Mouse (Mus musculus) skeletal muscle tissue, adult 2 months (tissue): ENCODE results near the gene Lrcol1.
A peak's percentile ranks its signal among the peaks of the same experiment; 100 is the strongest.

Experiments used
- DNase-seq: peaks from one replicate; pipeline ENCODE4 v3.0.0-alpha.2; 2012; ENCODE audit warnings: low read depth, low spot score

The Lrcol1 gene

GRCm38 (mm10) chr5:110344524-110344923 lies at the start of gene Lrcol1:
Gene Lrcol1 (plus strand): TSS chr5:110344730.
- DNase-seq = no peak

GRCm38 (mm10) chr5:110296637-110297036 lies 47.9 kb upstream of the Lrcol1 start:
- no peak for DNase-seq

GRCm38 (mm10) chr5:110300591-110300990 lies 43.9 kb upstream of the Lrcol1 start:
- DNase-seq = no peak

- no peak for DNase-seq
Observed at GRCm38 (mm10) chr5:110308861-110309260, 35.7 kb upstream of the Lrcol1 start.

- DNase-seq = no peak
Observed at GRCm38 (mm10) chr5:110313127-110313526, 31.4 kb upstream of the Lrcol1 start.

- DNase-seq = no peak
Observed at GRCm38 (mm10) chr5:110330508-110330907, 14.0 kb upstream of the Lrcol1 start.

GRCm38 (mm10) chr5:110338792-110339191 lies 5.7 kb upstream of the Lrcol1 start:
- DNase-seq = peak; percentile 17

GRCm38 (mm10) chr5:110342648-110343284 lies 1.8 kb upstream of the Lrcol1 start, which contains the start of gene P2rx2:
Gene P2rx2 (minus strand): TSS chr5:110343212.
- no peak for DNase-seq

GRCm38 (mm10) chr5:110345553-110345952 lies 1.0 kb downstream of the Lrcol1 start:
- no peak for DNase-seq

- no peak for DNase-seq
Observed at GRCm38 (mm10) chr5:110347006-110347405, 2.5 kb downstream of the Lrcol1 start.

GRCm38 (mm10) chr5:110354716-110355115 lies 10.2 kb downstream of the Lrcol1 start:
- DNase-seq = no peak

GRCm38 (mm10) chr5:110357531-110358179 lies 13.1 kb downstream of the Lrcol1 start:
- DNase-seq = peak; percentile 61

- no peak for DNase-seq
Observed at GRCm38 (mm10) chr5:110361465-110361864, 16.9 kb downstream of the Lrcol1 start.

- DNase-seq = no peak
Observed at GRCm38 (mm10) chr5:110362813-110363178, 18.3 kb downstream of the Lrcol1 start.

GRCm38 (mm10) chr5:110363179-110363821 lies 18.8 kb downstream of the Lrcol1 start:
- peak; percentile 47 for DNase-seq

- no peak for DNase-seq
Observed at GRCm38 (mm10) chr5:110363822-110364545, 19.5 kb downstream of the Lrcol1 start.

GRCm38 (mm10) chr5:110376802-110377433 lies 32.4 kb downstream of the Lrcol1 start:
- DNase-seq = peak; percentile 30

- no peak for DNase-seq
Observed at GRCm38 (mm10) chr5:110378181-110378583, 33.7 kb downstream of the Lrcol1 start.

GRCm38 (mm10) chr5:110379086-110379485 lies 34.6 kb downstream of the Lrcol1 start:
- no peak for DNase-seq

- DNase-seq = no peak
Observed at GRCm38 (mm10) chr5:110379823-110380222, 35.3 kb downstream of the Lrcol1 start.

- DNase-seq = no peak
Observed at GRCm38 (mm10) chr5:110384491-110384890, 40.0 kb downstream of the Lrcol1 start.

- DNase-seq = no peak
Observed at GRCm38 (mm10) chr5:110385263-110385662, 40.7 kb downstream of the Lrcol1 start.
